Mouse (Mus musculus) lung, embryonic 16.5 days (tissue): ENCODE measurements around the gene Scn5a. TPM values are rescaled to one million over a fixed set of nuclear protein-coding genes. Genes with fewer than 3 reads are reported as not detected.

Experiments used
- ATAC-seq: fragments of 200-750 bp; cut with Nextera tagmentation; 2 replicates; pipeline ENCODE4 v1.8.0; 2017; ENCODE audit warnings: low read depth, mild to moderate bottlenecking, moderate library complexity
- H3K27ac ChIP-seq: fragments of 300-500 bp; sonication (generic); 2 replicates; pipeline ENCODE4 v1.5.1; 2014; ENCODE audit warnings: mild to moderate bottlenecking, control low read depth, low read length
- H3K27me3 ChIP-seq: fragments of 300-500 bp; sonication (generic); 2 replicates; pipeline ENCODE4 v1.6.1; 2014; ENCODE audit warnings: low read depth, low read length, mixed read lengths; ENCODE audit not compliant: control insufficient read depth, insufficient read depth
- H3K36me3 ChIP-seq: fragments of 300-500 bp; sonication (generic); 2 replicates; pipeline ENCODE4 v1.6.1; 2014; ENCODE audit warnings: low read length; ENCODE audit not compliant: control insufficient read depth, insufficient read depth
- H3K4me1 ChIP-seq: fragments of 300-500 bp; sonication (generic); replicated peaks from 2 replicates; pipeline ENCODE4 v1.6.1; 2014; ENCODE audit warnings: low read length, mixed read lengths; ENCODE audit not compliant: control insufficient read depth, insufficient read depth
- H3K4me2 ChIP-seq: fragments of 300-500 bp; sonication (generic); 2 replicates; pipeline ENCODE4 v1.6.1; 2014; ENCODE audit warnings: low read depth, low read length, control low read depth
- H3K4me3 ChIP-seq: fragments of 300-500 bp; sonication (generic); 2 replicates; pipeline ENCODE4 v1.5.1; 2014; ENCODE audit warnings: mild to moderate bottlenecking, low read length, control low read depth
- H3K9ac ChIP-seq: fragments of 300-500 bp; sonication (generic); 2 replicates; pipeline ENCODE4 v1.6.1; 2014; ENCODE audit warnings: low read length, control low read depth
- H3K9me3 ChIP-seq: fragments of 300-500 bp; sonication (generic); 2 replicates; pipeline ENCODE4 v1.6.1; 2016; ENCODE audit warnings: low read length; ENCODE audit not compliant: control insufficient read depth
- WGBS: fragments of 180-500 bp; shearing (Covaris S2); extraction: QIAGEN DNeasy Blood & Tissue Kit; methylation state at CpG from one replicate; pipeline ENCODE4 v1.1.7; 2014; 5-methylcytosine and 5-hydroxymethylcytosine counted together
- polyA plus RNA-seq: library from polyadenylated mRNA; unstranded; fragments of >200 nt; fragmentation: Nextera tagmentation; extraction: Ambion mirVana; gene quantifications from 2 replicates; pipeline ENCODE4 v1.2.1, GENCODE M21; 2015

The Scn5a gene
- polyA plus RNA-seq, 1 experiment from 2014 or later = 0.80 TPM

- Histone ChIP-seq H3K4me1 (peaks cover 10% of the 10 kb centered on the region), H3K27me3 (no peaks in the 10 kb centered on the region), H3K4me3 (no peak overlapping the region), H3K9ac (no peak overlapping the region), H3K27ac (peak overlapping the region; percentile 7; the same call in 1 of the 2 replicates), H3K4me2 (no peak overlapping the region), H3K36me3 (no peaks in the 10 kb centered on the region), H3K9me3 (no peaks in the 10 kb centered on the region)
- 38% methylated on average over 16 of the region's 16 CpGs for WGBS
- ATAC-seq = no peak
Measured at GRCm38 (mm10) chr9:119559537-119560276, 19.1 kb downstream of the Scn5a start.

- ATAC-seq = no peak
- no peaks in the 10 kb centered on the region for H3K9me3 ChIP-seq
- H3K27me3 ChIP-seq = no peaks in the 10 kb centered on the region
- H3K4me1 ChIP-seq = peaks cover 10% of the 10 kb centered on the region
- H3K4me3 ChIP-seq = no peak overlapping the region
- no peak overlapping the region for H3K9ac ChIP-seq
- H3K36me3 ChIP-seq = no peaks in the 10 kb centered on the region
- WGBS = 26% methylated on average over 12 of the region's 12 CpGs
- no peak overlapping the region for H3K27ac ChIP-seq
- no peak overlapping the region for H3K4me2 ChIP-seq
Measured at GRCm38 (mm10) chr9:119558119-119558854, 20.5 kb downstream of the Scn5a start.

GRCm38 (mm10) chr9:119556043-119556442, 22.8 kb downstream of the Scn5a start:
- H3K9me3 ChIP-seq = no peaks in the 10 kb centered on the region
- H3K4me2 ChIP-seq = no peak overlapping the region
- H3K9ac ChIP-seq = no peak overlapping the region
- whole genome bisulfite sequencing = 87% methylated on average over 3 of the region's 3 CpGs
- no peak overlapping the region for H3K4me3 ChIP-seq
- H3K27me3 ChIP-seq = no peaks in the 10 kb centered on the region
- H3K4me1 ChIP-seq = peaks cover 10% of the 10 kb centered on the region
- H3K27ac ChIP-seq = no peak overlapping the region
- ATAC-seq = no peak
- H3K36me3 ChIP-seq = no peaks in the 10 kb centered on the region

- H3K36me3 ChIP-seq = no peaks in the 10 kb centered on the region
- H3K27me3 ChIP-seq = no peaks in the 10 kb centered on the region
- 66% methylated on average over 12 of the region's 12 CpGs for WGBS
- H3K4me2 ChIP-seq = no peak overlapping the region
- H3K9ac ChIP-seq = no peak overlapping the region
- ATAC-seq = no peak
- H3K27ac ChIP-seq = no peak overlapping the region
- H3K4me1 ChIP-seq = no peaks in the 10 kb centered on the region
- H3K9me3 ChIP-seq = no peaks in the 10 kb centered on the region
- no peak overlapping the region for H3K4me3 ChIP-seq
Measured at GRCm38 (mm10) chr9:119547528-119547927, 31.3 kb downstream of the Scn5a start.

- Histone ChIP-seq H3K27me3 (no peaks in the 10 kb centered on the region), H3K9ac (no peak overlapping the region), H3K27ac (no peak overlapping the region), H3K9me3 (no peaks in the 10 kb centered on the region), H3K4me1 (no peaks in the 10 kb centered on the region), H3K4me2 (no peak overlapping the region), H3K4me3 (no peak overlapping the region), H3K36me3 (no peaks in the 10 kb centered on the region)
- 86% methylated on average over 8 of the region's 8 CpGs for WGBS
- no peak for ATAC-seq
Measured at GRCm38 (mm10) chr9:119547128-119547527, 31.7 kb downstream of the Scn5a start.

GRCm38 (mm10) chr9:119540726-119541125, 38.1 kb downstream of the Scn5a start:
- H3K36me3 ChIP-seq = no peaks in the 10 kb centered on the region
- H3K4me1 ChIP-seq = no peaks in the 10 kb centered on the region; the same call in 1 of the 2 replicates
- no peak overlapping the region for H3K4me3 ChIP-seq
- H3K4me2 ChIP-seq = no peak overlapping the region
- H3K27ac ChIP-seq = no peak overlapping the region
- no peaks in the 10 kb centered on the region for H3K27me3 ChIP-seq
- H3K9ac ChIP-seq = no peak overlapping the region
- 85% methylated on average over 9 of the region's 9 CpGs for WGBS
- H3K9me3 ChIP-seq = no peaks in the 10 kb centered on the region
- ATAC-seq = no peak

GRCm38 (mm10) chr9:119537823-119538222, 41.0 kb downstream of the Scn5a start:
- H3K27me3 ChIP-seq = no peaks in the 10 kb centered on the region
- H3K4me3 ChIP-seq = no peak overlapping the region
- no peak overlapping the region for H3K9ac ChIP-seq
- no peaks in the 10 kb centered on the region for H3K36me3 ChIP-seq
- H3K4me2 ChIP-seq = no peak overlapping the region
- H3K9me3 ChIP-seq = no peaks in the 10 kb centered on the region
- no peak overlapping the region for H3K27ac ChIP-seq
- ATAC-seq = peak; percentile 36; the same call in 1 of the 2 replicates
- no peaks in the 10 kb centered on the region; the same call in 1 of the 2 replicates for H3K4me1 ChIP-seq
- WGBS = 49% methylated on average over 4 of the region's 4 CpGs

GRCm38 (mm10) chr9:119531684-119532417, 47.0 kb downstream of the Scn5a start:
- no peak overlapping the region for H3K4me3 ChIP-seq
- ATAC-seq = no peak
- no peak overlapping the region for H3K9ac ChIP-seq
- H3K4me1 ChIP-seq = no peaks in the 10 kb centered on the region; the same call in 1 of the 2 replicates
- no peaks in the 10 kb centered on the region for H3K36me3 ChIP-seq
- no peaks in the 10 kb centered on the region; the same call in 1 of the 2 replicates for H3K27me3 ChIP-seq
- no peak overlapping the region for H3K27ac ChIP-seq
- H3K9me3 ChIP-seq = no peaks in the 10 kb centered on the region
- no peak overlapping the region for H3K4me2 ChIP-seq
- 23% methylated on average over 10 of the region's 10 CpGs for WGBS

GRCm38 (mm10) chr9:119524511-119524910, 54.3 kb downstream of the Scn5a start:
- Histone ChIP-seq H3K9me3 (no peaks in the 10 kb centered on the region), H3K4me3 (no peak overlapping the region), H3K9ac (no peak overlapping the region), H3K27me3 (no peaks in the 10 kb centered on the region), H3K27ac (no peak overlapping the region), H3K4me1 (0 out of 2 replicates have a peak, but pooled peaks cover 4% of the 10 kb centered on the region), H3K36me3 (no peaks in the 10 kb centered on the region), H3K4me2 (no peak overlapping the region)
- 91% methylated on average over 6 of the region's 6 CpGs for WGBS
- no peak for ATAC-seq
